Mouse (Mus musculus): ENCODE results near the gene Man2a1. TPM values are rescaled to one million over a fixed set of nuclear protein-coding genes. Genes with fewer than 3 reads are reported as not detected.

Man2a1 gene
- total and polyA plus RNA-seq, 2 experiments: 25.4 to 93.6 TPM

DNA sequence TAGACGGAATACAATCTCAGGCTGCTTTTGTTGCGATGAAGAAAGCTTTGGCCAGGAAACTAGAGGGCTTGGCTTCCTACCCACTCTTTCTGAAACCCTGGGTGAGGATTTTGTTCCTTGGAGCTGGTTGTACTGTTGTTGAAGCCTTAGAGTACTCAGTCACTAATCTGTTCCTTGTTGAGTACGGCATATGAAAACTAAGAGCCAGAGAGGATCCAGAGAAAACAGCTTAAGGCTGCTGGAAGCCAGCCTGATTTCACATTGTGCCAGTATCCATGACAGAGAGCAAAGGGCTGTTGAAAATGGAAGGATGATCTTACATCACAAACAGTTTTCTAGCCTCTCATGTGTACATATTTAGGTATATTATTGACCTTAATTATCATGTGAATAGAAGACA lies 7.7 kb upstream of the Man2a1 start:
- Histone ChIP-seq H3K79me2 (ENCODE audit: control insufficient read depth, insufficient read depth, low read length) (no peaks in the 10 kb centered on the region), H3K27me3 (ENCODE audit: control insufficient read depth, insufficient read depth, low read length) (no peaks in the 10 kb centered on the region), H3K9ac (ENCODE audit: low read depth, low read length) (no peak overlapping the region), H3K4me1 (ENCODE audit: control insufficient read depth, insufficient read depth, low read length) (peaks cover 11% of the 10 kb centered on the region), H3K27ac (replicated peaks; ENCODE audit: insufficient read depth, low read depth, low read length) (no peak overlapping the region), H3K4me3 (ENCODE audit: insufficient read depth, low read depth, low read length) (no peak overlapping the region), H3K36me3 (ENCODE audit: control insufficient read depth, insufficient read depth, low read length) (no peaks in the 10 kb centered on the region)
- TF ChIP-seq CTCF (IDR thresholded peaks at IDR 0.05; ENCODE audit: low read depth, low read length): no peak
- no peak for TF ChIP-seq POLR2A (IDR thresholded peaks at IDR 0.05; ENCODE audit: extremely low read depth, insufficient read depth, low read length)
- WGBS: 66% methylated on average over 3 of the region's 3 CpGs
- no peak for DNase-seq (ENCODE audit: extremely low read depth, low read depth, low spot score)

DNA sequence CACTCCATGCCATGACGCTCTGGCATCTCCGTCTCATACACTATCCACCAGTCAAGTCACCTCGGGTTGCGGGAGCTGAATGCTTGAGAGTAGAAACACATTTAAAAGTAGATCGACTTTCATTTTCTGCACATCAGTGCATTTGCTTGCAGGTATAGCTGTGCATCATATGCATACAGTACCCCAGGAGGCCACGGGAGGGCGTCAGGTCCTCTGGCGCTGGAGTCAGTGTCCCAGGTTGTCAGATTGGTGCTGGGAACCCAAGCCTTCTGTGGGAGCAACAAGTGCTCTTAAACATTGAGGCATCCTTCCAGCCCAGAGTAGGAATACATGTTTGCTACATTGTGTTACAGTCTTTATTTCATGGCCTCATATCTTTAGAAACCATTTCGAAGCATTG lies 2.8 kb upstream of the Man2a1 start:
- DNase-seq (ENCODE audit: extremely low read depth, low read depth, low spot score): no peak
- H3K27me3 ChIP-seq (ENCODE audit: control insufficient read depth, insufficient read depth, low read length): no peaks in the 10 kb centered on the region
- H3K4me3 ChIP-seq (ENCODE audit: insufficient read depth, low read depth, low read length): no peak overlapping the region
- TF ChIP-seq CTCF (IDR thresholded peaks at IDR 0.05; ENCODE audit: low read depth, low read length): no peak
- no peaks in the 10 kb centered on the region; the same call in 1 of the 2 replicates for H3K36me3 ChIP-seq (ENCODE audit: control insufficient read depth, insufficient read depth, low read length)
- H3K27ac ChIP-seq (replicated peaks; ENCODE audit: insufficient read depth, low read depth, low read length): no peak overlapping the region
- no peak overlapping the region for H3K9ac ChIP-seq (ENCODE audit: low read depth, low read length)
- peaks cover 5% of the 10 kb centered on the region for H3K4me1 ChIP-seq (ENCODE audit: control insufficient read depth, insufficient read depth, low read length)
- peaks cover 14% of the 10 kb centered on the region; the same call in 1 of the 2 replicates for H3K79me2 ChIP-seq (ENCODE audit: control insufficient read depth, insufficient read depth, low read length)
- 91% methylated on average over 9 of the region's 9 CpGs for WGBS

DNA sequence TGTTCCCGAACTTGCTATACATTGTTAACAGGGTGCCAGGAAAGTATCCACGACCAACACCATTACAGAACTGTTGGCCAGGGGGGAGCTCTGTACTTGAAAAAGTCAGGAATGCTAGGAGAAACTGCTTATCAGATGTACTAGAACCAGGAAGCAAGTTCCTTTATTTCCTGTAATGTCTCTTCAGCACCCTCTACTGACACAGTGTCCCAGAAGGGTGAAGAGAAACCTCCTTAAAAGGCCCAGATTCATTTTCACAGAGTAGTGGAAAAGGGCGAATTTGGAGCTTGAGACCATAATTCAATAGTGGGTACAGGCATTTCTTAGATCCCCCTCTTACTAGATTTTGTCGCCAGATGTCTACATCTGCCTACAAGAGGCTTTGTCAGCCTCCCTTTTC lies 620 bp upstream of the Man2a1 start:
- H3K9ac ChIP-seq (ENCODE audit: low read depth, low read length): peak overlapping the region; percentile 63
- H3K4me3 ChIP-seq (ENCODE audit: insufficient read depth, low read depth, low read length): peak overlapping the region; percentile 42
- no peaks in the 10 kb centered on the region for H3K27me3 ChIP-seq (ENCODE audit: control insufficient read depth, insufficient read depth, low read length)
- peaks cover 2% of the 10 kb centered on the region; the same call in 1 of the 2 replicates for H3K36me3 ChIP-seq (ENCODE audit: control insufficient read depth, insufficient read depth, low read length)
- peak; percentile 11; the same call in 1 of the 2 replicates for TF ChIP-seq CTCF (IDR thresholded peaks at IDR 0.05; ENCODE audit: low read depth, low read length)
- no peak for TF ChIP-seq POLR2A (IDR thresholded peaks at IDR 0.05; ENCODE audit: extremely low read depth, insufficient read depth, low read length)
- H3K4me1 ChIP-seq (ENCODE audit: control insufficient read depth, insufficient read depth, low read length): peaks cover 11% of the 10 kb centered on the region
- 19% methylated on average over 4 of the region's 4 CpGs for WGBS
- peak overlapping the region; percentile 77 for H3K27ac ChIP-seq (replicated peaks; ENCODE audit: insufficient read depth, low read depth, low read length)
- peaks cover 19% of the 10 kb centered on the region; the same call in 1 of the 2 replicates for H3K79me2 ChIP-seq (ENCODE audit: control insufficient read depth, insufficient read depth, low read length)
- peak; percentile 75 for DNase-seq (ENCODE audit: extremely low read depth, low read depth, low spot score)

DNA sequence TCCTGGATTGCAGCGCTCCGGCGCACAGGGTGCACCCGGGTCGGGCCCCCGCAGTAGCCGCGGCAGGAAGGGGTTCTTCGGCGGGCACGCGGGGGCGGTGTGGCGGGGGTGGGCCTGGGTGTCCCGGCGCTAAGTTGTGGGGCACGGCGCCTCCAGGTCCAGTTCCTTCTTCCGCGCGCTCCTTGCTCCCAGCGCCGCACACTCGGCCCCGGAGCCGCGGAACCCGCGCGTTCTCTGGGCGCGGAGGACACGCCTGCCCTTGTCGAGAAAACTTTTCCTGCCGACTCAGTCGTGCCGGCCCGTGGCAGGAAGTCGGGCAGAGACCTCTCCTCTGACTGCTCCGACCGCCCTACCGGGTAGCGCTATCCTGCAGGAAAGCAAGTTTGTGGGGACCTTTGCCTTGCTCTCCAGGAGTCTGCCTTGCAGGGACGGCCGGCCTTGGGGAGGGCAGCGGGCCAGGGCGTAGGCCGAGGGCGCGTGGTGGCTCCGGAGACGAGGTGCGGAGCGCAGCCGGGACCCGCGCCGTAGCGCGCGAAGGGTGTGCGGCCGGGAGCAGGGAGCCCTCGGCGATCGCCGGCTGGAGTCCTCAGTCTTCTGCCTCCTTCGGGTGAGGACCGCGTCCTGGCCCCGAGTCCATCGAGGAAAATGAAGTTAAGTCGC lies 685 bp downstream of the Man2a1 start:
- no peaks in the 10 kb centered on the region for H3K27me3 ChIP-seq (ENCODE audit: control insufficient read depth, insufficient read depth, low read length)
- H3K4me3 ChIP-seq (ENCODE audit: insufficient read depth, low read depth, low read length): peak overlapping the region; percentile 86
- H3K27ac ChIP-seq (replicated peaks; ENCODE audit: insufficient read depth, low read depth, low read length): peak overlapping the region; percentile 89
- H3K36me3 ChIP-seq (ENCODE audit: control insufficient read depth, insufficient read depth, low read length): peaks cover 4% of the 10 kb centered on the region
- peak overlapping the region; percentile 99 for H3K9ac ChIP-seq (ENCODE audit: low read depth, low read length)
- no peak for DNase-seq (ENCODE audit: extremely low read depth, low read depth, low spot score)
- TF ChIP-seq CTCF (IDR thresholded peaks at IDR 0.05; ENCODE audit: low read depth, low read length) (no peak), POLR2A (IDR thresholded peaks at IDR 0.05; ENCODE audit: extremely low read depth, insufficient read depth, low read length) (0 out of 2 replicates have a peak, but pooled peaks have one; percentile 3)
- under 1% methylated on average over 73 of the region's 73 CpGs for WGBS
- H3K4me1 ChIP-seq (ENCODE audit: control insufficient read depth, insufficient read depth, low read length): peaks cover 18% of the 10 kb centered on the region
- peaks cover 26% of the 10 kb centered on the region; the same call in 1 of the 2 replicates for H3K79me2 ChIP-seq (ENCODE audit: control insufficient read depth, insufficient read depth, low read length)

DNA sequence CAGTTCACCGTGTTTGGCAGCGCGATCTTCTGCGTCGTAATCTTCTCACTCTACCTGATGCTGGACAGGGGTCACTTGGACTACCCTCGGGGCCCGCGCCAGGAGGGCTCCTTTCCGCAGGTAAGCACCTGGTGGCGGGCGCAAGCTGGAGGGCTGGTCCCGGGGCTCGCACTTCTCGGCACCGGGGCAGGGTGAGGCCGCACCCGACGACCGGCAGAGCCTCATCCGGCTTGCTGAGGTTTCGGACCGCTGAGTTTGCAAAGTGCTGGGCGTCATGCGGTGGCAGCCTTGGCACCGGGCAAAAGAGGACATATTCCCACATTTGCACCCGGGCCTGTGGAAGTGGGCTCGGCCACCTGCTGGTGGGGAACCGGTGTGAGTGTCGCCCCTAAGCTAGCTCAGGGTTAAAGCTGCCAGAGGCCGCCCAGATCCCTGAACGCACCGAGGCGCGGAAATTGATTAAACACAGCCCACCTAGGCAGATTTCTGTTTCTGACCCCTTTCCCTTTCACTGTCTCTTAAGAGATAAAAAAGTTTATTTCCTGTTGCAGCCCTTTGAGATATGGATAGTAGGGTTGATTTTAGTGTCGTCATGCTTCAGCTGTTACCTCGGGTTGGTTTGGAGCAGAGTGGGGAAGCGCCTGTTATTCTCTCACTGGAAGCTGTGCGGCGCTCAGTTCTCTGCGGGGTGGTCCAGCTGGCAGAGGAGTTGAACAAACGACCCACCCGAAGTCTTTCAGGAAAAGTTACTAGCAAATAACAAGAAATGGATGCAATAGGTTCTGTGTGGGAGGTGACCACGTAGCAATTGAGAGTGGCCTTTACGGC lies 1.4 kb downstream of the Man2a1 start:
- H3K27ac ChIP-seq (replicated peaks; ENCODE audit: insufficient read depth, low read depth, low read length): peak overlapping the region; percentile 89
- no peaks in the 10 kb centered on the region for H3K27me3 ChIP-seq (ENCODE audit: control insufficient read depth, insufficient read depth, low read length)
- WGBS: under 1% methylated on average over 44 of the region's 44 CpGs
- peak; percentile 72 for DNase-seq (ENCODE audit: extremely low read depth, low read depth, low spot score)
- TF ChIP-seq POLR2A (IDR thresholded peaks at IDR 0.05; ENCODE audit: extremely low read depth, insufficient read depth, low read length) (no peak), CTCF (IDR thresholded peaks at IDR 0.05; ENCODE audit: low read depth, low read length) (peak; percentile 68)
- H3K9ac ChIP-seq (ENCODE audit: low read depth, low read length): peak overlapping the region; percentile 99
- peaks cover 27% of the 10 kb centered on the region; the same call in 1 of the 2 replicates for H3K79me2 ChIP-seq (ENCODE audit: control insufficient read depth, insufficient read depth, low read length)
- peak overlapping the region; percentile 86 for H3K4me3 ChIP-seq (ENCODE audit: insufficient read depth, low read depth, low read length)
- peaks cover 23% of the 10 kb centered on the region for H3K4me1 ChIP-seq (ENCODE audit: control insufficient read depth, insufficient read depth, low read length)
- peaks cover 9% of the 10 kb centered on the region for H3K36me3 ChIP-seq (ENCODE audit: control insufficient read depth, insufficient read depth, low read length)
